Mouse (Mus musculus) ES-E14 (cell line): ENCODE measurements around the gene Smyd3. TPM values are rescaled to one million over a fixed set of nuclear protein-coding genes. Genes with fewer than 3 reads are reported as not detected.

Source experiments
- DNase-seq: peaks from one replicate; pipeline ENCODE4 v3.0.0-alpha.2; 2013; ENCODE audit warnings: low read depth, low spot score
- H3K27ac ChIP-seq: 2 replicates; pipeline ENCODE4 v1.5.1; 2012; ENCODE audit warnings: low read depth, mild to moderate bottlenecking, low read length, moderate library complexity, mixed read lengths; ENCODE audit not compliant: poor library complexity, insufficient read depth, severe bottlenecking
- H3K36me3 ChIP-seq: 2 replicates; pipeline ENCODE4 v1.6.1; 2012; ENCODE audit warnings: mild to moderate bottlenecking, low read length, moderate library complexity, mixed read lengths; ENCODE audit not compliant: control insufficient read depth, poor library complexity, insufficient read depth, severe bottlenecking
- H3K4me1 ChIP-seq, 2 experiments: fragments of 150-350 bp in 1 of 2; sonication (generic) in 1 of 2; 2 replicates each; pipeline ENCODE4 v1.6.1; 2012; ENCODE audit warnings: low read length in 2 of 2, mild to moderate bottlenecking in 1 of 2, mixed read lengths in 1 of 2; ENCODE audit not compliant: control insufficient read depth in 2 of 2, insufficient read depth in 2 of 2, poor library complexity in 1 of 2
- H3K4me3 ChIP-seq, 2 experiments: fragments of 150-350 bp in 1 of 2; sonication (generic) in 1 of 2; 2 replicates each; pipeline ENCODE4 v1.5.1; 2012; ENCODE audit warnings: low read length in 2 of 2, low read depth in 1 of 2, mild to moderate bottlenecking in 1 of 2, mixed read lengths in 1 of 2; ENCODE audit not compliant: insufficient read depth in 1 of 2, poor library complexity in 1 of 2, severe bottlenecking in 1 of 2
- H3K9ac ChIP-seq: 2 replicates; pipeline ENCODE4 v1.6.1; 2012; ENCODE audit warnings: low read depth, mild to moderate bottlenecking, low read length, mixed read lengths; ENCODE audit not compliant: poor library complexity, insufficient read depth, severe bottlenecking
- H3K9me3 ChIP-seq: fragments of 150-350 bp; sonication (generic); 2 replicates; pipeline ENCODE4 v1.6.1; 2012; ENCODE audit warnings: low read depth, mild to moderate bottlenecking, low read length; ENCODE audit not compliant: control insufficient read depth, insufficient read depth
- CHD2 ChIP-seq: IDR thresholded peaks from 2 replicates; pipeline ENCODE4 v1.6.1; 2014; ENCODE audit warnings: mild to moderate bottlenecking, low read depth, low read length, inconsistent platforms
- HCFC1 ChIP-seq: IDR thresholded peaks from 2 replicates; pipeline ENCODE4 v1.6.1; 2012; ENCODE audit warnings: low read length, inconsistent platforms, borderline replicate concordance; ENCODE audit not compliant: insufficient read depth
- MAFK ChIP-seq: IDR thresholded peaks from 2 replicates; pipeline ENCODE4 v1.6.1; 2014; ENCODE audit warnings: mild to moderate bottlenecking, low read depth, low read length, inconsistent platforms; ENCODE audit not compliant: insufficient read depth
- ZC3H11A ChIP-seq: IDR thresholded peaks from 2 replicates; pipeline ENCODE4 v1.6.1; 2012; ENCODE audit warnings: low read depth, mild to moderate bottlenecking, inconsistent platforms, low read length, borderline replicate concordance
- ZNF384 ChIP-seq: IDR thresholded peaks from 2 replicates; pipeline ENCODE4 v1.6.1; 2012; ENCODE audit warnings: low read depth, low read length, inconsistent platforms
- in situ Hi-C, 2 experiments: fragments of 600-800 bp; cut with MboI; formaldehyde crosslinking; loops; one replicate each; pipeline ENCODE4 v1.15.1; 2025; ENCODE audit warnings: low sequenced_read_pairs in 2 of 2, inconsistent platforms in 1 of 2; ENCODE audit not compliant: unreplicated experiment in 2 of 2
- total RNA-seq: library from RNA; depleted of rRNA; stranded (reverse); fragments of 300-350 nt; gene quantifications from 2 replicates; pipeline ENCODE4 v1.2.3, GENCODE M21; 2012

Gene Smyd3
- total RNA-seq, 1 experiment, result 18.3 TPM

- no peak overlapping the region for H3K27ac ChIP-seq
- in situ Hi-C loops, result no loop called here
- H3K36me3 ChIP-seq, result no peaks in the 10 kb centered on the region
- no peak for TF ChIP-seq HCFC1
- no peak for TF ChIP-seq MAFK
- TF ChIP-seq ZNF384, result no peak
- no peak for TF ChIP-seq CHD2
- H3K4me1 ChIP-seq, result 0 out of 4 replicates have a peak, but pooled peaks cover 0 to 2% of the 10 kb centered on the region in 2 experiments
- DNase-seq, result no peak
- no peaks in the 10 kb centered on the region for H3K9me3 ChIP-seq
- H3K9ac ChIP-seq, result no peak overlapping the region
- H3K4me3 ChIP-seq, result no peak overlapping the region
These were observed 87.8 kb downstream of the Smyd3 start for GRCm38 (mm10) chr1:179430077-179430476.

GRCm38 (mm10) chr1:179424879-179425472 is 92.9 kb downstream of the Smyd3 start:
- DNase-seq, result no peak
- no peaks in the 10 kb centered on the region for H3K36me3 ChIP-seq
- H3K4me3 ChIP-seq, result no peak overlapping the region
- no peaks in the 10 kb centered on the region for H3K9me3 ChIP-seq
- in situ Hi-C loops, result no loop called here
- TF ChIP-seq ZNF384, result no peak
- TF ChIP-seq HCFC1, result no peak
- no peak for TF ChIP-seq ZC3H11A
- no peak for TF ChIP-seq CHD2
- no peak for TF ChIP-seq MAFK
- no peak overlapping the region for H3K27ac ChIP-seq
- 0 out of 4 replicates have a peak, but pooled peaks cover 0 to 2% of the 10 kb centered on the region in 2 experiments for H3K4me1 ChIP-seq
- H3K9ac ChIP-seq, result no peak overlapping the region

GRCm38 (mm10) chr1:179419091-179419490 is 98.8 kb downstream of the Smyd3 start:
- Histone ChIP-seq H3K4me1 (no peaks in the 10 kb centered on the region), H3K4me3 (no peak overlapping the region), H3K9ac (no peak overlapping the region), H3K27ac (no peak overlapping the region), H3K9me3 (no peaks in the 10 kb centered on the region), H3K36me3 (no peaks in the 10 kb centered on the region)
- TF ChIP-seq HCFC1 (no peak), ZC3H11A (no peak), ZNF384 (no peak), CHD2 (no peak), MAFK (no peak)
- in situ Hi-C loops, result no loop called here
- no peak for DNase-seq

- Histone ChIP-seq H3K4me3 (no peak overlapping the region), H3K9me3 (no peaks in the 10 kb centered on the region), H3K27ac (no peak overlapping the region), H3K36me3 (no peaks in the 10 kb centered on the region), H3K4me1 (no peaks in the 10 kb centered on the region), H3K9ac (no peak overlapping the region)
- TF ChIP-seq ZC3H11A, result no peak
- no peak for DNase-seq
- in situ Hi-C loops, result no loop called here
These were observed 109.8 kb downstream of the Smyd3 start for GRCm38 (mm10) chr1:179408086-179408485.

- Histone ChIP-seq H3K4me3 (no peak overlapping the region), H3K4me1 (no peaks in the 10 kb centered on the region), H3K36me3 (no peaks in the 10 kb centered on the region), H3K9me3 (no peaks in the 10 kb centered on the region), H3K27ac (no peak overlapping the region), H3K9ac (no peak overlapping the region)
- TF ChIP-seq ZNF384 (no peak), HCFC1 (no peak), CHD2 (no peak), MAFK (no peak), ZC3H11A (no peak)
- in situ Hi-C loops, result no loop called here
- no peak for DNase-seq
These were observed 117.0 kb downstream of the Smyd3 start for GRCm38 (mm10) chr1:179400835-179401234.
